8 mouse cellular contexts compared by ENCODE assay signal in genomic region chr9:43221643-43222428, GRCm38 (mm10). TPM values are rescaled to one million over a fixed set of nuclear protein-coding genes. Genes with fewer than 3 reads are reported as not detected.
DNase-seq lines count a peak whose midpoint lies in the region; ATAC-seq lines count a peak whose summit lies in the region.
"Had no signal": no experiment of that assay in that cellular context is flagged by ENCODE, and none has a peak within 500 bp of the region (broad histone marks: within the 10 kb centered on the region; RNA-seq: fewer than 3 reads in every experiment).

No protein-coding gene starts in this region.

- no peaks in the 10 kb centered on the region for H3K36me3 ChIP-seq in hindbrain, embryonic 15.5 days

- H3K9ac ChIP-seq in hindbrain, embryonic 15.5 days = no peak overlapping the region

- H3K9me3 ChIP-seq in hindbrain, embryonic 15.5 days = no peaks in the 10 kb centered on the region

- ATAC-seq in hindbrain, embryonic 15.5 days (ENCODE audit: low FRiP score, low read depth) = peak; percentile 72
- peak; percentile 43; the same call in 1 of the 2 replicates for ATAC-seq in megakaryocyte-erythroid progenitor cell, adult 5-6 weeks (replicated peaks; ENCODE audit: low FRiP score, low TSS enrichment, poor library complexity, severe bottlenecking)

- no peak overlapping the region for H3K27ac ChIP-seq in hindbrain, embryonic 15.5 days (replicated peaks)

- H3K4me3 ChIP-seq in hindbrain, embryonic 15.5 days = no peak overlapping the region
- H3K4me3 ChIP-seq: myocyte had no signal

- no peak overlapping the region for H3K4me2 ChIP-seq in hindbrain, embryonic 15.5 days

- DNase-seq in R1 (ENCODE audit: low read depth, low spot score) = peak; percentile 90
- DNase-seq in cerebellum, adult 9-10 months = peak; percentile 72
- DNase-seq in forelimb bud, embryonic 11.5 days (ENCODE audit: low read depth, low spot score) = peak; percentile 92
- DNase-seq in left cerebral cortex, adult 18-20 months (ENCODE audit: low spot score in 2 of 2) = peak; percentile 87 to 97
- peak; percentile 96 for DNase-seq in right cerebral cortex, postnatal 4 days

- H3K27me3 ChIP-seq in hindbrain, embryonic 15.5 days = peaks cover 3% of the 10 kb centered on the region; the same call in 1 of the 2 replicates

- WGBS in hindbrain, embryonic 15.5 days = 35% methylated on average over 18 of the region's 18 CpGs

- H3K4me1 ChIP-seq in hindbrain, embryonic 15.5 days (replicated peaks) = no peaks in the 10 kb centered on the region

RNA-seq across cellular contexts. Expression of gene Pou2f3, which starts 11.7 kb away (rescaled TPM):
- 0.05 and 0.10 TPM in 2 replicates for polyA plus RNA-seq in hindbrain, embryonic 15.5 days (2015; fragmentation: Nextera tagmentation; extraction: Ambion mirVana)
- total RNA-seq in left cerebral cortex, adult 18-20 months (2021) = under 1 TPM; 0.21 to 0.37 TPM
- total RNA-seq in megakaryocyte-erythroid progenitor cell, adult 5-6 weeks (2014; fragmentation: Nextera tagmentation) = not detected in 2 replicates
- not detected in 2 replicates for total RNA-seq in megakaryocyte-erythroid progenitor cell, adult 5-6 weeks (2017)
- polyA plus RNA-seq: myocyte had no signal

RNA-seq across cellular contexts. Expression of gene Oaf, which starts 17.9 kb away (rescaled TPM):
- 7.1 and 10.8 TPM in 2 replicates for polyA plus RNA-seq in hindbrain, embryonic 15.5 days (2015; fragmentation: Nextera tagmentation; extraction: Ambion mirVana)
- 10 to 100 TPM; 15.2 to 17.9 TPM for total RNA-seq in left cerebral cortex, adult 18-20 months (2021)
- 23.8 and 24.9 TPM in 2 replicates for total RNA-seq in megakaryocyte-erythroid progenitor cell, adult 5-6 weeks (2014; fragmentation: Nextera tagmentation)
- 5.7 and 17.9 TPM in 2 replicates for total RNA-seq in megakaryocyte-erythroid progenitor cell, adult 5-6 weeks (2017)
